Mouse (Mus musculus) lung, adult 2 months (tissue): ENCODE measurements at regions not wholly inside any gene's neighbourhood (a gene's known extent, or its start where the extent isn't known, plus 50 kb on each side); places are given as distances from the start of the nearest gene placed in this dataset.

Experiments used
- CTCF ChIP-seq: fragments of 200-500 bp; IDR thresholded peaks from 2 replicates; pipeline ENCODE4 v1.5.1; 2011; ENCODE audit warnings: mild to moderate bottlenecking, low read length, control low read depth; ENCODE audit not compliant: insufficient read depth
- POLR2A ChIP-seq: fragments of 200-500 bp; IDR thresholded peaks from 2 replicates; pipeline ENCODE4 v1.6.1; 2011; ENCODE audit warnings: low read depth, mild to moderate bottlenecking, control low read depth, low read length, borderline replicate concordance; ENCODE audit errors: extremely low read depth

DNA sequence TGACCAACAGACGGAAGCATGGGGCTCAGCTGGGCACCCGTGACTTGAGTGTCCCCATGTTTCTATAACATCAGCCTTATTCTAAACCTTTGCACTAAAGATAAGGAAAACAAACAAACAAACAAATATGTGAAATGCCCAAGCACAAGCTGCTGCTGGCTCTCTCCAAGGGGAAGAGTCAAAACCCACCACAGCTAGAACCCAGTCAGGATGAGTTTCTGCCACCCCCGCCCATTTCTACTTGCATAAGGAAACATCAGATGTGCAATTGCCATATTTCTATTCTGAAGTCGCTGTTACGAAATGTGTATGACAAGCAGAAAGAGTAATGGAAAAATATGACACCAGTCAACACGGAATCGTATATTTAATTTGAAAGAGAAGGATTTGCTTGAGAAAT is 107.5 kb upstream of the Qrfpr start:
- TF ChIP-seq POLR2A (no peak), CTCF (no peak)
